Mouse (Mus musculus) neural tube, embryonic 12.5 days (tissue): Measurements from ENCODE around the gene St6galnac6. TPM values are rescaled to one million over a fixed set of nuclear protein-coding genes. Genes with fewer than 3 reads are reported as not detected.

Source experiments
- ATAC-seq: fragments of 200-750 bp; cut with Nextera tagmentation; 2 replicates; pipeline ENCODE4 v1.8.0; 2017; ENCODE audit warnings: low read depth, mild to moderate bottlenecking, moderate TSS enrichment, moderate library complexity; ENCODE audit not compliant: low FRiP score
- H3K27ac ChIP-seq: fragments of 300-500 bp; sonication (generic); 2 replicates; pipeline ENCODE4 v1.5.1; 2016
- H3K27me3 ChIP-seq: fragments of 300-500 bp; sonication (generic); replicated peaks from 2 replicates; pipeline ENCODE4 v1.6.1; 2016; ENCODE audit warnings: mild to moderate bottlenecking
- H3K36me3 ChIP-seq: fragments of 300-500 bp; sonication (generic); 2 replicates; pipeline ENCODE4 v1.6.1; 2016; ENCODE audit warnings: mild to moderate bottlenecking
- H3K4me1 ChIP-seq: fragments of 300-500 bp; sonication (generic); 2 replicates; pipeline ENCODE4 v1.6.1; 2016
- H3K4me2 ChIP-seq: fragments of 300-500 bp; sonication (generic); replicated peaks from 2 replicates; pipeline ENCODE4 v1.6.1; 2016; ENCODE audit warnings: mild to moderate bottlenecking
- H3K4me3 ChIP-seq: fragments of 300-500 bp; sonication (generic); 2 replicates; pipeline ENCODE4 v1.5.1; 2016
- H3K9ac ChIP-seq: fragments of 300-500 bp; sonication (generic); 2 replicates; pipeline ENCODE4 v1.6.1; 2016; ENCODE audit warnings: mild to moderate bottlenecking
- H3K9me3 ChIP-seq: fragments of 300-500 bp; sonication (generic); 2 replicates; pipeline ENCODE4 v1.6.1; 2016; ENCODE audit warnings: mild to moderate bottlenecking
- WGBS: fragments of 180-500 bp; shearing (Covaris S2); methylation state at CpG from one replicate; pipeline ENCODE4 v1.1.7; 2016; 5-methylcytosine and 5-hydroxymethylcytosine counted together
- polyA plus RNA-seq: library from polyadenylated mRNA; unstranded; fragments of >200 nt; fragmentation: Nextera tagmentation; extraction: Ambion mirVana; gene quantifications from 2 replicates; pipeline ENCODE4 v1.2.1, GENCODE M21; 2016

St6galnac6 gene
- polyA plus RNA-seq, 1 experiment from 2014 or later: 10.1 TPM

- Histone ChIP-seq H3K27me3 (no peaks in the 10 kb centered on the region), H3K4me2 (peak within 1 kb of the TSS; percentile 13; the same call in 1 of the 2 replicates), H3K9me3 (no peaks in the 10 kb centered on the region), H3K4me3 (peak within 1 kb of the TSS; percentile 16; the same call in 1 of the 2 replicates), H3K9ac (peak within 1 kb of the TSS; percentile 40; the same call in 1 of the 2 replicates), H3K36me3 (no peaks in the 10 kb centered on the region), H3K4me1 (peaks cover 3% of the 10 kb centered on the region; the same call in 1 of the 2 replicates), H3K27ac (no peak within 1 kb of the TSS)
- ATAC-seq: no peak
- WGBS: 61% methylated on average over 31 of the region's 31 CpGs
Measured at GRCm38 (mm10) chr2:32646379-32647056, 47.0 kb downstream of the St6galnac6 start, which contains the start of gene Eng. Gene Eng (plus strand): TSS chr2:32646595.

- WGBS: 90% methylated on average over 7 of the region's 7 CpGs
- ATAC-seq: no peak
- H3K4me1 ChIP-seq: peaks cover 3% of the 10 kb centered on the region; the same call in 1 of the 2 replicates
- H3K4me3 ChIP-seq: no peak overlapping the region
- H3K9me3 ChIP-seq: no peaks in the 10 kb centered on the region
- no peak overlapping the region for H3K4me2 ChIP-seq
- H3K36me3 ChIP-seq: no peaks in the 10 kb centered on the region
- H3K9ac ChIP-seq: no peak overlapping the region
- no peak overlapping the region for H3K27ac ChIP-seq
- H3K27me3 ChIP-seq: no peaks in the 10 kb centered on the region
Measured at GRCm38 (mm10) chr2:32647366-32647765, 47.9 kb downstream of the St6galnac6 start.

GRCm38 (mm10) chr2:32653764-32654163, 54.3 kb downstream of the St6galnac6 start:
- WGBS: 28% methylated on average over 7 of the region's 7 CpGs
- no peaks in the 10 kb centered on the region for H3K36me3 ChIP-seq
- no peak overlapping the region for H3K4me3 ChIP-seq
- no peak overlapping the region for H3K27ac ChIP-seq
- H3K9ac ChIP-seq: no peak overlapping the region
- peaks cover 5% of the 10 kb centered on the region; the same call in 1 of the 2 replicates for H3K4me1 ChIP-seq
- no peak overlapping the region for H3K4me2 ChIP-seq
- no peaks in the 10 kb centered on the region for H3K9me3 ChIP-seq
- no peak for ATAC-seq
- H3K27me3 ChIP-seq: no peaks in the 10 kb centered on the region

GRCm38 (mm10) chr2:32654743-32655393, 55.4 kb downstream of the St6galnac6 start:
- no peak overlapping the region for H3K9ac ChIP-seq
- H3K27me3 ChIP-seq: no peaks in the 10 kb centered on the region
- WGBS: 68% methylated on average over 14 of the region's 14 CpGs
- no peak overlapping the region for H3K4me2 ChIP-seq
- H3K9me3 ChIP-seq: no peaks in the 10 kb centered on the region
- peaks cover 5% of the 10 kb centered on the region; the same call in 1 of the 2 replicates for H3K4me1 ChIP-seq
- ATAC-seq: no peak
- H3K27ac ChIP-seq: no peak overlapping the region
- H3K4me3 ChIP-seq: no peak overlapping the region
- no peaks in the 10 kb centered on the region for H3K36me3 ChIP-seq

- Histone ChIP-seq H3K9ac (no peak overlapping the region), H3K9me3 (no peaks in the 10 kb centered on the region), H3K27ac (no peak overlapping the region), H3K4me3 (no peak overlapping the region), H3K36me3 (no peaks in the 10 kb centered on the region), H3K27me3 (no peaks in the 10 kb centered on the region), H3K4me1 (peaks cover 5% of the 10 kb centered on the region; the same call in 1 of the 2 replicates), H3K4me2 (no peak overlapping the region)
- no peak for ATAC-seq
- WGBS: 84% methylated on average over 3 of the region's 3 CpGs
Measured at GRCm38 (mm10) chr2:32655394-32655744, 55.9 kb downstream of the St6galnac6 start.

GRCm38 (mm10) chr2:32655826-32656225, 56.3 kb downstream of the St6galnac6 start:
- no peak overlapping the region for H3K4me3 ChIP-seq
- no peaks in the 10 kb centered on the region for H3K27me3 ChIP-seq
- H3K36me3 ChIP-seq: no peaks in the 10 kb centered on the region
- 65% methylated on average over 12 of the region's 12 CpGs for WGBS
- H3K27ac ChIP-seq: no peak overlapping the region
- peaks cover 5% of the 10 kb centered on the region; the same call in 1 of the 2 replicates for H3K4me1 ChIP-seq
- no peak overlapping the region for H3K9ac ChIP-seq
- H3K4me2 ChIP-seq: no peak overlapping the region
- H3K9me3 ChIP-seq: no peaks in the 10 kb centered on the region
- no peak for ATAC-seq

- WGBS: 93% methylated on average over 2 of the region's 2 CpGs
- H3K27me3 ChIP-seq: no peaks in the 10 kb centered on the region
- no peak overlapping the region for H3K4me3 ChIP-seq
Measured at GRCm38 (mm10) chr2:32658873-32659272, 59.4 kb downstream of the St6galnac6 start.

GRCm38 (mm10) chr2:32661509-32662107, 62.1 kb downstream of the St6galnac6 start:
- H3K27ac ChIP-seq: no peak overlapping the region
- no peak for ATAC-seq
- WGBS: 69% methylated on average over 7 of the region's 7 CpGs

More at GRCm38 (mm10) chr2:32658873-32659272, 59.4 kb downstream of the St6galnac6 start:
- ATAC-seq: no peak
- Histone ChIP-seq H3K36me3 (no peaks in the 10 kb centered on the region), H3K4me2 (no peak overlapping the region), H3K4me1 (peaks cover 5% of the 10 kb centered on the region; the same call in 1 of the 2 replicates), H3K9ac (no peak overlapping the region), H3K9me3 (no peaks in the 10 kb centered on the region), H3K27ac (no peak overlapping the region)

GRCm38 (mm10) chr2:32662291-32662690, 62.8 kb downstream of the St6galnac6 start:
- no peak for ATAC-seq
- WGBS: 55% methylated on average over 5 of the region's 5 CpGs
- Histone ChIP-seq H3K9ac (0 out of 2 replicates have a peak overlapping the region, but pooled peaks have one; percentile 8), H3K4me3 (no peak overlapping the region), H3K9me3 (no peaks in the 10 kb centered on the region), H3K27ac (0 out of 2 replicates have a peak overlapping the region, but pooled peaks have one; percentile 7), H3K36me3 (no peaks in the 10 kb centered on the region), H3K4me1 (no peaks in the 10 kb centered on the region), H3K27me3 (no peaks in the 10 kb centered on the region), H3K4me2 (no peak overlapping the region)

More at GRCm38 (mm10) chr2:32661509-32662107, 62.1 kb downstream of the St6galnac6 start:
- no peak overlapping the region for H3K4me3 ChIP-seq
- no peaks in the 10 kb centered on the region for H3K27me3 ChIP-seq
- no peaks in the 10 kb centered on the region for H3K4me1 ChIP-seq
- 0 out of 2 replicates have a peak overlapping the region, but pooled peaks have one; percentile 8 for H3K9ac ChIP-seq
- H3K4me2 ChIP-seq: no peak overlapping the region
- H3K9me3 ChIP-seq: no peaks in the 10 kb centered on the region
- H3K36me3 ChIP-seq: no peaks in the 10 kb centered on the region

- H3K36me3 ChIP-seq: no peaks in the 10 kb centered on the region
- WGBS: 69% methylated on average over 8 of the region's 8 CpGs
- ATAC-seq: no peak
Measured at GRCm38 (mm10) chr2:32665345-32665744, 65.8 kb downstream of the St6galnac6 start.

GRCm38 (mm10) chr2:32665853-32666252, 66.3 kb downstream of the St6galnac6 start:
- Histone ChIP-seq H3K4me2 (no peak overlapping the region), H3K27ac (no peak overlapping the region), H3K4me3 (no peak overlapping the region), H3K36me3 (no peaks in the 10 kb centered on the region), H3K9ac (no peak overlapping the region), H3K27me3 (no peaks in the 10 kb centered on the region), H3K9me3 (no peaks in the 10 kb centered on the region), H3K4me1 (no peaks in the 10 kb centered on the region; the same call in 1 of the 2 replicates)
- ATAC-seq: no peak
- WGBS: 89% methylated on average over 6 of the region's 6 CpGs

More at GRCm38 (mm10) chr2:32665345-32665744, 65.8 kb downstream of the St6galnac6 start:
- Histone ChIP-seq H3K4me1 (no peaks in the 10 kb centered on the region; the same call in 1 of the 2 replicates), H3K9me3 (no peaks in the 10 kb centered on the region), H3K4me3 (no peak overlapping the region), H3K9ac (no peak overlapping the region), H3K27ac (no peak overlapping the region), H3K4me2 (no peak overlapping the region), H3K27me3 (no peaks in the 10 kb centered on the region)

GRCm38 (mm10) chr2:32667775-32668174, 68.3 kb downstream of the St6galnac6 start:
- Histone ChIP-seq H3K4me1 (no peaks in the 10 kb centered on the region; the same call in 1 of the 2 replicates), H3K9me3 (no peaks in the 10 kb centered on the region), H3K9ac (no peak overlapping the region), H3K4me3 (no peak overlapping the region), H3K4me2 (no peak overlapping the region), H3K36me3 (no peaks in the 10 kb centered on the region), H3K27me3 (no peaks in the 10 kb centered on the region), H3K27ac (no peak overlapping the region)
- WGBS: 35% methylated on average over 11 of the region's 11 CpGs
- ATAC-seq: no peak
